Mouse (Mus musculus) embryonic facial prominence, embryonic 15.5 days (tissue): Measurements from ENCODE around the gene Epha2. TPM values are rescaled to one million over a fixed set of nuclear protein-coding genes. Genes with fewer than 3 reads are reported as not detected.

ENCODE experiments used
- microRNA-seq: library from miRNA; unstranded; fragments of <30 nt; microRNA quantifications from one replicate; pipeline ENCODE4, GENCODE M21; 2016; ENCODE audit warnings: borderline number of aligned reads
- polyA plus RNA-seq: library from polyadenylated mRNA; unstranded; fragments of >200 nt; fragmentation: Nextera tagmentation; extraction: Ambion mirVana; gene quantifications from 2 replicates; pipeline ENCODE4 v1.2.1, GENCODE M21; 2015

Gene Epha2
- polyA plus RNA-seq, 1 experiment from 2014 or later: 7.4 TPM

Small RNA genes lying within 50 kb of the gene (microRNA-seq; reads per million reads assigned to microRNA genes)
- gene Gm25690: not detected

Other genes with a start within 250 kb of the Epha2 start
- gene Crocc, start 240.7 kb upstream of the Epha2 start, polyA plus RNA-seq: 6.9 and 7.0 TPM in 2 replicates
- 88.0 and 93.4 TPM in 2 replicates for gene Necap2, start 222.9 kb upstream of the Epha2 start, polyA plus RNA-seq
- 0.20 and 0.28 TPM in 2 replicates for gene Spata21, start 212.9 kb upstream of the Epha2 start, polyA plus RNA-seq
- 43.9 and 45.1 TPM in 2 replicates for gene Szrd1, start 161.5 kb upstream of the Epha2 start, polyA plus RNA-seq
- 23.7 and 25.8 TPM in 2 replicates for gene Fbxo42, start 153.3 kb upstream of the Epha2 start, polyA plus RNA-seq
- 6.8 and 8.1 TPM in 2 replicates for gene Rsg1, start 87.3 kb upstream of the Epha2 start, polyA plus RNA-seq
- gene Arhgef19, start 61.7 kb upstream of the Epha2 start, polyA plus RNA-seq: 25.6 and 27.7 TPM in 2 replicates
- gene Fam131c, start 67.0 kb downstream of the Epha2 start, polyA plus RNA-seq: 3.6 and 4.3 TPM in 2 replicates
- 0.46 and 0.51 TPM in 2 replicates for gene Clcnka, start 97.5 kb downstream of the Epha2 start, polyA plus RNA-seq
- gene Clcnkb, start 114.8 kb downstream of the Epha2 start, polyA plus RNA-seq: not detected in 2 replicates
- 2.0 and 2.4 TPM in 2 replicates for gene Hspb7, start 119.5 kb downstream of the Epha2 start, polyA plus RNA-seq
- not detected in 2 replicates for gene Srarp, start 134.9 kb downstream of the Epha2 start, polyA plus RNA-seq
- gene Zbtb17, start 143.4 kb downstream of the Epha2 start, polyA plus RNA-seq: 34.0 and 35.1 TPM in 2 replicates
- gene Spen, start 237.4 kb downstream of the Epha2 start, polyA plus RNA-seq: 10.8 and 10.9 TPM in 2 replicates